Mouse (Mus musculus): Measurements from ENCODE around the gene Myoz2.

DNA sequence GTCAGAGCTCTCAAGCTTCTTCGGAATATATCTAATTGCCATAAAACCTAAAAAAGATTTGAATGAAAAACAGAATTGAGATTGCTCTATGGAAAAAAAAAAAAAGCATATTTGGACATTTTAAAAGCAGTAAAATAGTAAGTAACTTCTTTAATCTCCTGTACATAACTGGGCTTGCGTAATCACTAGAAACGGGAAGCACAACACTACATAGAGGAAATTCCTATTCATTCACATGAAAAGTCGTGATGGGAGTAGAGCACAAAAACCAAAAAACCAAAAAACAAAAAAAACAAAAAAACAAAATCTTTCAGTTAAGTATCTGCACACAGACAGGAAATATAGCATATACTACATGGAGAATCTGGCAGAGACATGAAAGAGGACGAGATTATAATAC is 70.5 kb downstream of the Myoz2 start:
- no peak for TF ChIP-seq CTCF (IDR thresholded peaks at IDR 0.05; ENCODE audit: control insufficient read depth, insufficient read depth, insufficient read length)
- no peak for TF ChIP-seq FOSL1 (IDR thresholded peaks at IDR 0.05; ENCODE audit: insufficient read depth, low read length, poor library complexity, severe bottlenecking)
- no peak for TF ChIP-seq USF1 (IDR thresholded peaks at IDR 0.05; ENCODE audit: low read depth)
- no peak for TF ChIP-seq CEBPB (IDR thresholded peaks at IDR 0.05; ENCODE audit: low read depth)
